Mouse (Mus musculus): ENCODE measurements around the gene Aff1.

Gene Aff1

GRCm38 (mm10) chr5:103830886-103831285, 138.7 kb downstream of the Aff1 start:
- DNase-seq (ENCODE audit: low spot score in 2 of 2) = no peak

GRCm38 (mm10) chr5:103835471-103836147, 143.4 kb downstream of the Aff1 start:
- DNase-seq (ENCODE audit: low spot score in 2 of 2) = no peak

- DNase-seq (ENCODE audit: low spot score in 2 of 2) = no peak
Measured at GRCm38 (mm10) chr5:103836148-103836784, 144.1 kb downstream of the Aff1 start.

GRCm38 (mm10) chr5:103838550-103839264, 146.5 kb downstream of the Aff1 start:
- no peak for DNase-seq (ENCODE audit: low spot score in 2 of 2)

- no peak for DNase-seq (ENCODE audit: low spot score in 2 of 2)
Measured at GRCm38 (mm10) chr5:103839265-103839626, 147.1 kb downstream of the Aff1 start.

- DNase-seq (ENCODE audit: low spot score in 2 of 2) = peak in 1 of 2 experiments; percentile 32
Measured at GRCm38 (mm10) chr5:103843938-103844337, 151.8 kb downstream of the Aff1 start.

- no peak for DNase-seq (ENCODE audit: low spot score in 2 of 2)
Measured at GRCm38 (mm10) chr5:103845418-103846153, 153.4 kb downstream of the Aff1 start.

GRCm38 (mm10) chr5:103846154-103846551, 154.0 kb downstream of the Aff1 start:
- DNase-seq (ENCODE audit: low spot score in 2 of 2) = no peak

- DNase-seq (ENCODE audit: low spot score in 2 of 2) = no peak
Measured at GRCm38 (mm10) chr5:103846609-103847008, 154.4 kb downstream of the Aff1 start.

- DNase-seq (ENCODE audit: low spot score in 2 of 2) = no peak
Measured at GRCm38 (mm10) chr5:103848546-103848945, 156.4 kb downstream of the Aff1 start.

GRCm38 (mm10) chr5:103852756-103853549, 160.8 kb downstream of the Aff1 start:
- DNase-seq (ENCODE audit: low spot score in 2 of 2) = no peak

- DNase-seq (ENCODE audit: low spot score in 2 of 2) = no peak
Measured at GRCm38 (mm10) chr5:103854041-103854806, 162.1 kb downstream of the Aff1 start.

GRCm38 (mm10) chr5:103854807-103855194, 162.6 kb downstream of the Aff1 start:
- DNase-seq (ENCODE audit: low spot score in 2 of 2) = no peak

GRCm38 (mm10) chr5:103855483-103856211, 163.5 kb downstream of the Aff1 start:
- DNase-seq (ENCODE audit: low spot score in 2 of 2) = no peak

- peak; percentile 38 for DNase-seq (ENCODE audit: low spot score in 2 of 2)
Measured at GRCm38 (mm10) chr5:103856286-103857009, 164.3 kb downstream of the Aff1 start.

- DNase-seq (ENCODE audit: low spot score in 2 of 2) = no peak
Measured at GRCm38 (mm10) chr5:103857151-103857550, 165.0 kb downstream of the Aff1 start.

GRCm38 (mm10) chr5:103860622-103861021, 168.4 kb downstream of the Aff1 start:
- no peak for DNase-seq (ENCODE audit: low spot score in 2 of 2)

GRCm38 (mm10) chr5:103863759-103864158, 171.6 kb downstream of the Aff1 start:
- DNase-seq (ENCODE audit: low spot score in 2 of 2) = no peak

- DNase-seq (ENCODE audit: low spot score in 2 of 2) = no peak
Measured at GRCm38 (mm10) chr5:103889766-103890165, 197.6 kb downstream of the Aff1 start.
